Mouse (Mus musculus) MEL (cell line): Measurements from ENCODE around the gene Itpr3.
A peak's percentile ranks its signal among the peaks of the same experiment; 100 is the strongest.

Experiments
- CTCF ChIP-seq, 3 experiments: IDR thresholded peaks in 2 of 3; conservative IDR thresholded peaks in 1 of 3; 2 replicates each; pipeline ENCODE4 v1.5.1; 2011 to 2012; ENCODE audit warnings: low read length in 3 of 3, low read depth in 2 of 3, mild to moderate bottlenecking in 2 of 3, improper control_type of control experiment in 1 of 3, inconsistent platforms in 1 of 3, mixed read lengths in 1 of 3, moderate library complexity in 1 of 3; ENCODE audit not compliant: control insufficient read depth in 1 of 3, insufficient read depth in 1 of 3, poor library complexity in 1 of 3, severe bottlenecking in 1 of 3
- EP300 ChIP-seq, 2 experiments: IDR thresholded peaks; 2 replicates each; pipeline ENCODE4 v1.6.1; 2011; ENCODE audit warnings: improper control_type of control experiment in 2 of 2, low read length in 2 of 2, low read depth in 1 of 2, mild to moderate bottlenecking in 1 of 2
- GABPA ChIP-seq: IDR thresholded peaks from 2 replicates; pipeline ENCODE4 v1.6.1; 2012; ENCODE audit warnings: low read depth, mild to moderate bottlenecking, inconsistent platforms, low read length, improper control_type of control experiment, moderate library complexity
- MYC ChIP-seq: IDR thresholded peaks from 2 replicates; pipeline ENCODE4 v1.6.1; 2011; ENCODE audit warnings: low read depth, mild to moderate bottlenecking, low read length, improper control_type of control experiment, moderate library complexity
- POLR2A ChIP-seq, 2 experiments: IDR thresholded peaks; 2 replicates each; pipeline ENCODE4 v1.6.1; 2011 to 2012; ENCODE audit warnings: low read length in 2 of 2, mild to moderate bottlenecking in 2 of 2, control low read depth in 1 of 2, improper control_type of control experiment in 1 of 2, low read depth in 1 of 2, moderate library complexity in 1 of 2; ENCODE audit not compliant: control insufficient read depth in 1 of 2, insufficient read depth in 1 of 2, poor library complexity in 1 of 2
- POLR2AphosphoS2 ChIP-seq: IDR thresholded peaks from 2 replicates; pipeline ENCODE4 v1.6.1; 2011; ENCODE audit warnings: low read length, improper control_type of control experiment
- TAL1 ChIP-seq: IDR thresholded peaks from 2 replicates; pipeline ENCODE4 v1.6.1; 2012; ENCODE audit warnings: mild to moderate bottlenecking, inconsistent platforms, low read length, moderate library complexity, mixed read lengths
- USF1 ChIP-seq: IDR thresholded peaks from 2 replicates; pipeline ENCODE4 v1.6.1; 2014; ENCODE audit warnings: low read depth, mild to moderate bottlenecking, inconsistent platforms, low read length, improper control_type of control experiment, moderate library complexity

GRCm38 (mm10) chr17:27071630-27072029, 14.5 kb downstream of the Itpr3 start:
- TF ChIP-seq MYC, result no peak
- no peak for TF ChIP-seq USF1
- TF ChIP-seq EP300 (IDR thresholded peaks at IDR 0.05; ENCODE audit: low read depth in 1 of 2, low read length in 2 of 2), result no peak
- TF ChIP-seq TAL1, result no peak
- peak; percentile 74 to 84 (median 76) for TF ChIP-seq CTCF (IDR thresholded peaks at IDR 0.05 in 2 of 3, conservative IDR thresholded peaks at IDR 0.05 in 1 of 3; ENCODE audit: control insufficient read depth in 1 of 3, insufficient read depth in 1 of 3, low read depth in 2 of 3, low read length in 3 of 3, poor library complexity in 1 of 3, severe bottlenecking in 1 of 3)
- TF ChIP-seq GABPA, result no peak
- no peak for TF ChIP-seq POLR2A (IDR thresholded peaks at IDR 0.05; ENCODE audit: control insufficient read depth in 1 of 2, insufficient read depth in 1 of 2, low read depth in 1 of 2, low read length in 2 of 2, poor library complexity in 1 of 2)
- TF ChIP-seq POLR2AphosphoS2, result no peak
